Mouse (Mus musculus) common myeloid progenitor, adult 5-6 weeks (primary cell): ENCODE measurements around the gene Tut7. TPM values are rescaled to one million over a fixed set of nuclear protein-coding genes. Genes with fewer than 3 reads are reported as not detected.
"Not testable (repeated sequence)": the region's sequence is repeated elsewhere in the genome, so short reads cannot be mapped to it uniquely, and the experiment has no call there.

Experiments used
- ATAC-seq: replicated peaks from 2 replicates; pipeline ENCODE4 v1.8.0; 2016; ENCODE audit warnings: low read depth, mild to moderate bottlenecking, moderate TSS enrichment, inconsistent platforms; ENCODE audit not compliant: poor library complexity, severe bottlenecking
- total RNA-seq: library from RNA; stranded (forward); fragments of 200-1000, 187-1606 nt; gene quantifications from 2 replicates; pipeline ENCODE4 v1.2.3, GENCODE M21; 2017

Gene Tut7
- total RNA-seq, 1 experiment from 2014 or later, result 219 TPM

- not testable (repeated sequence) for ATAC-seq
These were observed 100.9 kb downstream of the Tut7 start for GRCm38 (mm10) chr13:59722089-59722488.

Other genes with a start within 250 kb of the Tut7 start
- gene Agtpbp1, start 237.9 kb downstream of the Tut7 start, total RNA-seq, result 56.3 and 72.4 TPM in 2 replicates
- gene Naa35, start 237.9 kb downstream of the Tut7 start, total RNA-seq, result 37.3 and 68.3 TPM in 2 replicates
- gene Golm1, start 147.3 kb downstream of the Tut7 start, total RNA-seq, result 55.6 and 58.6 TPM in 2 replicates
- not detected in 2 replicates for gene 4921517D22Rik, start 129.0 kb downstream of the Tut7 start, total RNA-seq
- gene Spata31d1a, start 112.8 kb downstream of the Tut7 start, total RNA-seq, result not detected in 2 replicates
- gene Spata31d1b, start 110.9 kb downstream of the Tut7 start, total RNA-seq, result not detected in 2 replicates
- not detected in 2 replicates for gene Spata31d1d, start 91.4 kb downstream of the Tut7 start, total RNA-seq
- 0.18 TPM in 1 of 2 replicates, not detected in the other for gene 1700014D04Rik, start 76.4 kb downstream of the Tut7 start, total RNA-seq
- gene Isca1, start 53.3 kb downstream of the Tut7 start, total RNA-seq, result 49.7 and 50.9 TPM in 2 replicates
- gene Gm49354, start 40.9 kb downstream of the Tut7 start, total RNA-seq, result 9.9 and 11.7 TPM in 2 replicates